Mouse (Mus musculus): ENCODE measurements around the gene Uhrf1. TPM values are rescaled to one million over a fixed set of nuclear protein-coding genes. Genes with fewer than 3 reads are reported as not detected.

Gene Uhrf1
- total and polyA plus RNA-seq, 3 experiments = 115 to 201 (median 133) TPM

GRCm38 (mm10) chr17:56292531-56293222 is 10.4 kb upstream of the Uhrf1 start, which contains the start of gene Plin3:
Gene Plin3, minus strand, starts transcription at chr17:56292873.
- H3K79me2 ChIP-seq (ENCODE audit: control insufficient read depth, insufficient read depth, low read length, poor library complexity) = no peaks in the 10 kb centered on the region; the same call in 1 of the 2 replicates
- peaks cover 0 to 16% of the 10 kb centered on the region in 2 experiments; a peak in 2 of 4 replicates for H3K36me3 ChIP-seq (ENCODE audit: control insufficient read depth in 1 of 2, insufficient read depth in 2 of 2, low read length in 2 of 2)
- no peak within 1 kb of the TSS; a peak in 1 of 4 replicates for H3K4me3 ChIP-seq (ENCODE audit: control insufficient read depth in 1 of 2, insufficient read depth in 1 of 2, low read depth in 2 of 2, low read length in 2 of 2)
- H3K9me3 ChIP-seq (replicated peaks; ENCODE audit: insufficient read depth, low read length) = no peaks in the 10 kb centered on the region
- TF ChIP-seq TAL1 (IDR thresholded peaks at IDR 0.05; ENCODE audit: low read length) (no peak), MAFK (IDR thresholded peaks at IDR 0.05; ENCODE audit: borderline replicate concordance, low read depth, low read length) (no peak), POLR2AphosphoS5 (IDR thresholded peaks at IDR 0.05; ENCODE audit: borderline replicate concordance, low read depth, low read length) (no peak), ELF1 (IDR thresholded peaks at IDR 0.05; ENCODE audit: low read depth, low read length) (no peak)
- H3K4me1 ChIP-seq (ENCODE audit: control insufficient read depth in 1 of 2, insufficient read depth in 2 of 2, low read length in 2 of 2) = peaks cover 6 to 24% of the 10 kb centered on the region in 2 experiments; a peak in 3 of 4 replicates
- H3K9ac ChIP-seq (ENCODE audit: control insufficient read depth, low read depth, low read length, poor library complexity, severe bottlenecking) = peak within 1 kb of the TSS; percentile 80
- no peaks in the 10 kb centered on the region for H3K27me3 ChIP-seq (ENCODE audit: control insufficient read depth in 1 of 2, insufficient read depth in 2 of 2, low read length in 2 of 2)
- H3K27ac ChIP-seq (ENCODE audit: control insufficient read depth, low read depth, low read length) = peak within 1 kb of the TSS; percentile 88
- no peak for DNase-seq (ENCODE audit: low read depth, low spot score)

- Histone ChIP-seq H3K27ac (ENCODE audit: control insufficient read depth, low read depth, low read length) (no peak overlapping the region), H3K9ac (ENCODE audit: control insufficient read depth, low read depth, low read length, poor library complexity, severe bottlenecking) (no peak overlapping the region), H3K4me3 (ENCODE audit: control insufficient read depth in 1 of 2, insufficient read depth in 1 of 2, low read depth in 2 of 2, low read length in 2 of 2) (no peak overlapping the region), H3K27me3 (ENCODE audit: control insufficient read depth in 1 of 2, insufficient read depth in 2 of 2, low read length in 2 of 2) (no peaks in the 10 kb centered on the region), H3K9me3 (replicated peaks; ENCODE audit: insufficient read depth, low read length) (no peaks in the 10 kb centered on the region), H3K79me2 (ENCODE audit: control insufficient read depth, insufficient read depth, low read length, poor library complexity) (no peaks in the 10 kb centered on the region; the same call in 1 of the 2 replicates), H3K4me1 (ENCODE audit: control insufficient read depth in 1 of 2, insufficient read depth in 2 of 2, low read length in 2 of 2) (peaks cover 6 to 18% of the 10 kb centered on the region in 2 experiments; a peak in 3 of 4 replicates), H3K36me3 (ENCODE audit: control insufficient read depth in 1 of 2, insufficient read depth in 2 of 2, low read length in 2 of 2) (peaks cover 0 to 10% of the 10 kb centered on the region in 2 experiments; a peak in 2 of 4 replicates)
- DNase-seq (ENCODE audit: low read depth, low spot score) = no peak
- TF ChIP-seq TAL1 (IDR thresholded peaks at IDR 0.05; ENCODE audit: low read length) (no peak), UBTF (IDR thresholded peaks at IDR 0.05; ENCODE audit: borderline replicate concordance, insufficient read depth, low read depth, low read length) (no peak), ETS1 (IDR thresholded peaks at IDR 0.05; ENCODE audit: low read depth, low read length) (no peak), SMC3 (IDR thresholded peaks at IDR 0.05; ENCODE audit: low read depth, low read length) (no peak), CHD1 (IDR thresholded peaks at IDR 0.05; ENCODE audit: low read depth, low read length) (no peak), POLR2AphosphoS5 (IDR thresholded peaks at IDR 0.05; ENCODE audit: borderline replicate concordance, low read depth, low read length) (no peak), BHLHE40 (IDR thresholded peaks at IDR 0.05; ENCODE audit: borderline replicate concordance, low read depth, low read length) (no peak), USF2 (IDR thresholded peaks at IDR 0.05; ENCODE audit: borderline replicate concordance in 1 of 2, insufficient read depth in 1 of 2, low read depth in 1 of 2, low read length in 2 of 2) (no peak), TBP (IDR thresholded peaks at IDR 0.05; ENCODE audit: low read depth, low read length) (no peak), ZMIZ1 (IDR thresholded peaks at IDR 0.05; ENCODE audit: low read depth, low read length) (no peak), SIN3A (IDR thresholded peaks at IDR 0.05; ENCODE audit: low read length) (no peak), CHD2 (IDR thresholded peaks at IDR 0.05; ENCODE audit: low read length) (no peak)
Observed at GRCm38 (mm10) chr17:56293291-56293690, 9.8 kb upstream of the Uhrf1 start.
